ENCODE assay signal across 15 mouse cellular contexts in genomic region chr3:87556109-87556531, GRCm38 (mm10). TPM values are rescaled to one million over a fixed set of nuclear protein-coding genes. Genes with fewer than 3 reads are reported as not detected.
DNase-seq lines count a peak whose midpoint lies in the region; ATAC-seq and TF ChIP-seq lines count a peak whose summit lies in the region.
"Had no signal": no experiment of that assay in that cellular context is flagged by ENCODE, and none has a peak within 500 bp of the region (broad histone marks: within the 10 kb centered on the region; RNA-seq: fewer than 3 reads in every experiment).

No protein-coding gene starts in this region.

- 58% methylated on average over 3 of the region's 3 CpGs for WGBS in heart, embryonic 11.5 days (ENCODE audit: insufficient replicate concordance)
- WGBS in intestine, postnatal 0 days: 39% methylated on average over 3 of the region's 3 CpGs

- ATAC-seq in heart, embryonic 11.5 days (replicated peaks; ENCODE audit: insufficient number of reproducible peaks, low FRiP score, low TSS enrichment): no peak
- peak; percentile 69 for ATAC-seq in intestine, postnatal 0 days
- ATAC-seq: midbrain, embryonic 13.5 days had no signal

- H3K36me3 ChIP-seq in heart, embryonic 11.5 days (ENCODE audit: control insufficient read depth, insufficient read depth, low read length): no peaks in the 10 kb centered on the region
- H3K36me3 ChIP-seq in intestine, postnatal 0 days (ENCODE audit: control insufficient read depth, insufficient read depth): no peaks in the 10 kb centered on the region
- H3K36me3 ChIP-seq: kidney, embryonic 15.5 days; midbrain, embryonic 13.5 days had no signal

- no peak for TF ChIP-seq CTCF in intestine, postnatal 0 days (IDR thresholded peaks at IDR 0.05; ENCODE audit: low read depth)

- peaks cover 4% of the 10 kb centered on the region for H3K27me3 ChIP-seq in heart, embryonic 11.5 days (ENCODE audit: control insufficient read depth, insufficient read depth, low read length)
- H3K27me3 ChIP-seq in intestine, postnatal 0 days (replicated peaks; ENCODE audit: control insufficient read depth, insufficient read depth, low read length): 0 out of 2 replicates have a peak, but pooled peaks cover 4% of the 10 kb centered on the region

- 0 out of 2 replicates have a peak overlapping the region, but pooled peaks have one; percentile 12 for H3K9ac ChIP-seq in heart, embryonic 11.5 days (ENCODE audit: low read depth, low read length)
- no peak overlapping the region for H3K9ac ChIP-seq in intestine, postnatal 0 days (ENCODE audit: low read depth, low read length)
- H3K9ac ChIP-seq: kidney, embryonic 15.5 days; lung, embryonic 14.5 days; midbrain, embryonic 13.5 days had no signal

- intact Hi-C loops in heart, postnatal 14 days (cut with DNase I): no loop called here

- peaks cover 11% of the 10 kb centered on the region for H3K4me1 ChIP-seq in heart, embryonic 11.5 days (ENCODE audit: control insufficient read depth, insufficient read depth, low read length)
- peaks cover 5% of the 10 kb centered on the region; the same call in 1 of the 2 replicates for H3K4me1 ChIP-seq in intestine, postnatal 0 days (replicated peaks; ENCODE audit: control insufficient read depth, insufficient read depth, low read length)
- H3K4me1 ChIP-seq: kidney, embryonic 15.5 days; midbrain, embryonic 13.5 days had no signal

- no peak overlapping the region for H3K4me3 ChIP-seq in heart, embryonic 11.5 days (ENCODE audit: low read depth, low read length)
- H3K4me3 ChIP-seq in intestine, postnatal 0 days (ENCODE audit: low read depth, low read length): no peak overlapping the region
- H3K4me3 ChIP-seq: kidney, embryonic 15.5 days; midbrain, embryonic 13.5 days; myocyte had no signal

- DNase-seq in heart, postnatal 14 days: no peak
- peak; percentile 45 for DNase-seq in layer of hippocampus, adult 9-11 months
- DNase-seq in layer of hippocampus, adult 9-10 months (ENCODE audit: low spot score): no peak
- DNase-seq in NIH3T3 (ENCODE audit: low read depth) (peak; percentile 16), liver (no peak)
- no peak for DNase-seq in lung, postnatal 25 days (ENCODE audit: low spot score)
- DNase-seq: cerebellum, adult 11 months; lung, embryonic 14.5 days; thymus, postnatal 14 days had no signal

- H3K27ac ChIP-seq in heart, embryonic 11.5 days (ENCODE audit: low read depth, low read length): no peak overlapping the region
- peak overlapping the region; percentile 54 for H3K27ac ChIP-seq in intestine, postnatal 0 days (ENCODE audit: low read depth, low read length)
- H3K27ac ChIP-seq: kidney, embryonic 15.5 days; midbrain, embryonic 13.5 days had no signal

- no peaks in the 10 kb centered on the region for H3K9me3 ChIP-seq in heart, embryonic 11.5 days (replicated peaks; ENCODE audit: control insufficient read depth, low read length)
- H3K9me3 ChIP-seq in intestine, postnatal 0 days (ENCODE audit: control insufficient read depth): no peaks in the 10 kb centered on the region
- H3K9me3 ChIP-seq: kidney, embryonic 15.5 days; midbrain, embryonic 13.5 days had no signal

- H3K4me2 ChIP-seq in heart, embryonic 11.5 days: no peak overlapping the region
- H3K4me2 ChIP-seq in intestine, postnatal 0 days (replicated peaks; ENCODE audit: low read depth): peak overlapping the region; percentile 30; the same call in 1 of the 2 replicates
- H3K4me2 ChIP-seq: kidney, embryonic 15.5 days; liver, embryonic 11.5 days; lung, embryonic 14.5 days; midbrain, embryonic 13.5 days had no signal

RNA-seq across cellular contexts. Expression of gene Etv3, which starts 30.9 kb away (rescaled TPM):
- polyA plus RNA-seq in heart, embryonic 11.5 days (2014; fragmentation: Nextera tagmentation; extraction: Ambion mirVana): 7.7 and 9.0 TPM in 2 replicates
- total RNA-seq in heart, postnatal 14 days (2021): 10 to 100 TPM; 16.7 to 17.0 TPM
- polyA plus RNA-seq in intestine, postnatal 0 days (2015; fragmentation: Nextera tagmentation; extraction: Ambion mirVana): 9.5 and 11.2 TPM in 2 replicates

Comparison
In these comparisons a context has a peak if more than half of its experiments do, and no peak if none do; other contexts are left out.
1. DNase-seq: peak in layer of hippocampus, adult 9-11 months (single experiment) and NIH3T3 (single experiment); none in heart, postnatal 14 days (0 of 2), layer of hippocampus, adult 9-10 months (single experiment), lung, postnatal 25 days (single experiment) and liver (single experiment).